21 mouse cellular contexts compared by ENCODE assay signal in genomic region chr5:128745206-128745605, GRCm38 (mm10). TPM values are rescaled to one million over a fixed set of nuclear protein-coding genes. Genes with fewer than 3 reads are reported as not detected.
"Had no signal": no experiment of that assay in that cellular context is flagged by ENCODE, and none has a peak within 500 bp of the region (broad histone marks: within the 10 kb centered on the region; RNA-seq: fewer than 3 reads in every experiment).

No protein-coding gene starts in this region.

- H3K9ac ChIP-seq: liver, embryonic 12.5 days; liver, embryonic 14.5 days; lung, embryonic 15.5 days; midbrain, embryonic 15.5 days; neural tube, embryonic 12.5 days; stomach, embryonic 15.5 days had no signal

- H3K4me3 ChIP-seq: liver, embryonic 12.5 days; lung, embryonic 15.5 days; midbrain, embryonic 15.5 days; neural tube, embryonic 12.5 days; stomach, embryonic 15.5 days had no signal

- ATAC-seq: liver, embryonic 12.5 days; lung, postnatal 0 days; midbrain, embryonic 15.5 days had no signal

- H3K27ac ChIP-seq: liver, embryonic 12.5 days; liver, embryonic 14.5 days; lung, embryonic 15.5 days; macrophage; midbrain, embryonic 15.5 days; neural tube, embryonic 12.5 days; stomach, embryonic 15.5 days; stomach, postnatal 0 days had no signal

- H3K36me3 ChIP-seq: liver, embryonic 12.5 days; lung, embryonic 15.5 days; midbrain, embryonic 15.5 days; neural tube, embryonic 12.5 days; stomach, embryonic 15.5 days had no signal

- H3K27me3 ChIP-seq: liver, embryonic 12.5 days; lung, embryonic 15.5 days; midbrain, embryonic 15.5 days; stomach, embryonic 15.5 days had no signal

- H3K4me2 ChIP-seq: liver, embryonic 12.5 days; lung, embryonic 15.5 days; midbrain, embryonic 15.5 days; neural tube, embryonic 12.5 days; stomach, embryonic 15.5 days had no signal

- DNase-seq: lung, adult 18-20 months; lung, postnatal 14 days; lung, postnatal 36 days; thymus, adult 2 months; thymus, postnatal 25 days had no signal

- H3K9me3 ChIP-seq: liver, embryonic 12.5 days; lung, embryonic 15.5 days; midbrain, embryonic 15.5 days; neural tube, embryonic 12.5 days; stomach, embryonic 15.5 days had no signal

- H3K4me1 ChIP-seq: liver, embryonic 12.5 days; lung, embryonic 15.5 days; midbrain, embryonic 15.5 days; stomach, embryonic 15.5 days had no signal

RNA-seq across cellular contexts. Expression of gene Piwil1, which starts 42.9 kb away (rescaled TPM):
- total RNA-seq: liver, adult 2 months; megakaryocyte progenitor cell, adult 5-6 weeks; monocyte, adult 5-6 weeks; neutrophil, adult 5-6 weeks had no signal
- polyA plus RNA-seq: liver, adult 2 months; liver, embryonic 12.5 days; liver, embryonic 14.5 days; liver, embryonic 16.5 days; lung, embryonic 15.5 days; lung, postnatal 0 days; macrophage; spleen, adult 2 months; stomach, embryonic 15.5 days; stomach, postnatal 0 days; urinary bladder, adult 2 months had no signal
